Mouse (Mus musculus) forebrain, embryonic 12.5 days (tissue): ENCODE results near the gene B020031M17Rik. TPM values are rescaled to one million over a fixed set of nuclear protein-coding genes. Genes with fewer than 3 reads are reported as not detected.
"Not testable (repeated sequence)": the region's sequence is repeated elsewhere in the genome, so short reads cannot be mapped to it uniquely, and the experiment has no call there.

Source experiments
- ATAC-seq: fragments of 200-750 bp; cut with Nextera tagmentation; 2 replicates; pipeline ENCODE4 v1.8.0; 2017; ENCODE audit warnings: moderate TSS enrichment; ENCODE audit not compliant: low FRiP score
- H3K27ac ChIP-seq: fragments of 300-500 bp; sonication (generic); 2 replicates; pipeline ENCODE4 v1.5.1; 2016; ENCODE audit warnings: mild to moderate bottlenecking
- H3K27me3 ChIP-seq: fragments of 300-500 bp; sonication (generic); 2 replicates; pipeline ENCODE4 v1.6.1; 2016; ENCODE audit warnings: mild to moderate bottlenecking
- H3K36me3 ChIP-seq: fragments of 300-500 bp; sonication (generic); replicated peaks from 2 replicates; pipeline ENCODE4 v1.6.1; 2016; ENCODE audit warnings: mild to moderate bottlenecking
- H3K4me1 ChIP-seq: fragments of 300-500 bp; sonication (generic); 2 replicates; pipeline ENCODE4 v1.6.1; 2016
- H3K4me2 ChIP-seq: fragments of 300-500 bp; sonication (generic); 2 replicates; pipeline ENCODE4 v1.6.1; 2016; ENCODE audit warnings: mild to moderate bottlenecking, moderate library complexity
- H3K4me3 ChIP-seq: fragments of 300-500 bp; sonication (generic); replicated peaks from 2 replicates; pipeline ENCODE4 v1.5.1; 2016; ENCODE audit warnings: mild to moderate bottlenecking
- H3K9ac ChIP-seq: fragments of 300-500 bp; sonication (generic); 2 replicates; pipeline ENCODE4 v1.6.1; 2016; ENCODE audit warnings: mild to moderate bottlenecking
- H3K9me3 ChIP-seq: fragments of 300-500 bp; sonication (generic); 2 replicates; pipeline ENCODE4 v1.6.1; 2016
- WGBS: fragments of 180-500 bp; shearing (Covaris S2); methylation state at CpG from one replicate; pipeline ENCODE4 v1.1.7; 2016; 5-methylcytosine and 5-hydroxymethylcytosine counted together
- polyA plus RNA-seq: library from polyadenylated mRNA; unstranded; fragments of >200 nt; fragmentation: Nextera tagmentation; extraction: Ambion mirVana; gene quantifications from 2 replicates; pipeline ENCODE4 v1.2.1, GENCODE M21; 2016

B020031M17Rik gene
- polyA plus RNA-seq, 1 experiment from 2014 or later = not detected

- H3K9me3 ChIP-seq, H3K4me1 ChIP-seq, H3K27ac ChIP-seq, H3K36me3 ChIP-seq, H3K27me3 ChIP-seq, ATAC-seq, H3K9ac ChIP-seq, H3K4me3 ChIP-seq, H3K4me2 ChIP-seq: not testable (repeated sequence)
- 75% methylated on average over 3 of the region's 3 CpGs for WGBS
These were observed 25.8 kb downstream of the B020031M17Rik start for GRCm38 (mm10) chr13:119924597-119925340.

GRCm38 (mm10) chr13:119916966-119917722 lies 33.5 kb downstream of the B020031M17Rik start:
- H3K4me3 ChIP-seq, ATAC-seq, H3K9me3 ChIP-seq, H3K4me2 ChIP-seq, H3K27ac ChIP-seq, H3K4me1 ChIP-seq, H3K36me3 ChIP-seq, H3K27me3 ChIP-seq, H3K9ac ChIP-seq: not testable (repeated sequence)
- 87% methylated on average over 4 of the region's 5 CpGs for WGBS

- H3K27me3 ChIP-seq, H3K4me1 ChIP-seq, H3K27ac ChIP-seq, H3K4me3 ChIP-seq, ATAC-seq, H3K4me2 ChIP-seq, H3K9ac ChIP-seq, H3K36me3 ChIP-seq, H3K9me3 ChIP-seq: not testable (repeated sequence)
- WGBS = 75% methylated on average over 2 of the region's 2 CpGs
These were observed 34.2 kb downstream of the B020031M17Rik start for GRCm38 (mm10) chr13:119916449-119916848.

Other genes with a start within 250 kb of the B020031M17Rik start
- gene Nim1k, start 194.9 kb downstream of the B020031M17Rik start, polyA plus RNA-seq = 4.1 and 4.8 TPM in 2 replicates
- gene Zfp131, start 159.9 kb downstream of the B020031M17Rik start, polyA plus RNA-seq = 56.5 and 57.7 TPM in 2 replicates
- gene AF067063, start 120.6 kb downstream of the B020031M17Rik start, polyA plus RNA-seq = not detected in 2 replicates
- not detected in 2 replicates for gene D13Ertd608e, start 114.8 kb downstream of the B020031M17Rik start, polyA plus RNA-seq
- not detected in 2 replicates for gene Tcstv1, start 56.0 kb downstream of the B020031M17Rik start, polyA plus RNA-seq
- not detected in 2 replicates for gene Gm21761, start 21.5 kb downstream of the B020031M17Rik start, polyA plus RNA-seq
- gene Gm36079, start 76.2 kb upstream of the B020031M17Rik start, polyA plus RNA-seq = not detected in 2 replicates
- gene Gm21188, start 101.4 kb upstream of the B020031M17Rik start, polyA plus RNA-seq = not detected in 2 replicates
- not detected in 2 replicates for gene Gm20767, start 189.4 kb upstream of the B020031M17Rik start, polyA plus RNA-seq
- not detected in 2 replicates for gene Gm21818, start 221.6 kb upstream of the B020031M17Rik start, polyA plus RNA-seq